Mouse (Mus musculus) adrenal gland, adult 10 weeks (tissue): ENCODE measurements around the gene Tnni1. TPM values are rescaled to one million over a fixed set of nuclear protein-coding genes. Genes with fewer than 3 reads are reported as not detected.

Experiments
- polyA plus RNA-seq: library from polyadenylated mRNA; stranded (reverse); fragments of 350-450 nt; fragmentation: Illumina TruSeq; extraction: RNeasy Lipid Tissue Mini Kit (QIAGEN cat#74804); gene quantifications from one replicate; pipeline ENCODE4 v1.2.3, GENCODE M21; 2014; ENCODE audit warnings: low read depth, low replicate concordance

The Tnni1 gene
- polyA plus RNA-seq = not detected

GRCm38 (mm10) chr1:135778780-135779535 is at the start of gene Tnni1:
Gene Tnni1 (plus strand): TSS chr1:135779434.

GRCm38 (mm10) chr1:135765645-135766591 is 13.3 kb upstream of the Tnni1 start, which contains the start of gene Phlda3:
Gene Phlda3 (plus strand): TSS chr1:135766119.

GRCm38 (mm10) chr1:135818481-135819086 is 39.4 kb downstream of the Tnni1 start, which contains the start of gene Lad1:
Gene Lad1 (plus strand): TSS chr1:135818598.

GRCm38 (mm10) chr1:135835716-135836483 is 56.7 kb downstream of the Tnni1 start, which contains the start of gene Tnnt2:
Gene Tnnt2 (plus strand): TSS chr1:135836354.

Other genes starting within 250 kb of the Tnni1 start
- gene Nav1, start 172.1 kb upstream of the Tnni1 start, polyA plus RNA-seq = 7.5 TPM
- 26.5 TPM for gene Csrp1, start 59.4 kb upstream of the Tnni1 start, polyA plus RNA-seq
- 2.4 TPM for gene Phlda3, start 13.3 kb upstream of the Tnni1 start, polyA plus RNA-seq
- gene Lad1, start 39.2 kb downstream of the Tnni1 start, polyA plus RNA-seq = not detected
- 3.4 TPM for gene Tnnt2, start 56.9 kb downstream of the Tnni1 start, polyA plus RNA-seq
- gene Pkp1, start 139.8 kb downstream of the Tnni1 start, polyA plus RNA-seq = not detected
- 0.23 TPM for gene Igfn1, start 226.9 kb downstream of the Tnni1 start, polyA plus RNA-seq
- 5.1 TPM for gene Tmem9, start 228.7 kb downstream of the Tnni1 start, polyA plus RNA-seq